Mouse (Mus musculus) liver, postnatal 0 days (tissue): ENCODE results near the gene Gm49416.

Source experiments
- CTCF ChIP-seq: sonication (generic); IDR thresholded peaks from 2 replicates; pipeline ENCODE4 v1.5.1; 2016; ENCODE audit warnings: antibody characterized with exemption, low read depth
- EP300 ChIP-seq: IDR thresholded peaks from 2 replicates; pipeline ENCODE4 v1.6.1; 2016; ENCODE audit warnings: antibody characterized with exemption, low read depth, mild to moderate bottlenecking

- TF ChIP-seq CTCF, result no peak
- no peak for TF ChIP-seq EP300
Measured at GRCm38 (mm10) chr19:8886916-8887584, 1.7 kb upstream of the Gm49416 start.
